Comparison of ENCODE assay signal across 6 mouse cellular contexts in genomic region chr3:141653915-141654314, GRCm38 (mm10).
"Had no signal": no experiment of that assay in that cellular context is flagged by ENCODE, and none has a peak within 500 bp of the region (broad histone marks: within the 10 kb centered on the region; RNA-seq: fewer than 3 reads in every experiment).

No protein-coding gene starts in this region.

- DNase-seq: kidney, adult 18-20 months; kidney, postnatal 10 days; kidney, postnatal 4 days; right cerebral cortex, postnatal 25 days; thymus, adult 2 months; thymus, postnatal 25 days had no signal
